Mouse (Mus musculus) kidney, postnatal 36 days (tissue): ENCODE measurements at regions not wholly inside any gene's neighbourhood (a gene's known extent, or its start where the extent isn't known, plus 50 kb on each side); places are given as distances from the start of the nearest gene placed in this dataset.
A peak's percentile ranks its signal among the peaks of the same experiment; 100 is the strongest.

Experiments used
- DNase-seq, 2 experiments: peaks; one replicate each; pipeline ENCODE4 v3.0.0; 2021 to 2022; ENCODE audit warnings: mixed read lengths in 2 of 2

- DNase-seq = no peak
These were observed 178.8 kb upstream of the 4930583I09Rik start for GRCm38 (mm10) chr17:65014682-65015081.

DNA sequence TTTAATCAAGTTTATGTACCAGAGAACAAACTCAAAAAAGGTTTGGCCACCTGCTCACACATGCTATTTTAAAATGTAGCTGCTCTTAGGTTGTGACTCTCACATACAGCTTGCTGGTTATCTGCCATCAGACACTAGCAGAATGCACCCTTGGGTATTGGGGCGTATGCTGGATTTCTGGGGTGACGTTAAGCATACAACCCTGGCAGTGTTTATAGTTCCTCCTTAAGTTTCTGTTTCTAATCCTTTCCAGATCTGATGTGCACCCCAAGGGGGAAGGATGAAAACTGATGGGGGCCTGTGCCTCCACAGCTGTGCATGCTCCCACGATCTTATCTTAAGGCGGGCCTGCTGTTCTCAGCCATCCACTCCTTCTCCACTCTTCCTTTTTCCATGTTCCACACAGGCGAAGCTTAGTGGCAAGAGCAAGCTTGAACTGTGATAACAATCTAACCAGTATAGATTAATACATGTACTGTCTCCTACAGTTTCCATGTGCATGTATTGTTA lies 164.8 kb upstream of the 4930583I09Rik start:
- no peak for DNase-seq

DNA sequence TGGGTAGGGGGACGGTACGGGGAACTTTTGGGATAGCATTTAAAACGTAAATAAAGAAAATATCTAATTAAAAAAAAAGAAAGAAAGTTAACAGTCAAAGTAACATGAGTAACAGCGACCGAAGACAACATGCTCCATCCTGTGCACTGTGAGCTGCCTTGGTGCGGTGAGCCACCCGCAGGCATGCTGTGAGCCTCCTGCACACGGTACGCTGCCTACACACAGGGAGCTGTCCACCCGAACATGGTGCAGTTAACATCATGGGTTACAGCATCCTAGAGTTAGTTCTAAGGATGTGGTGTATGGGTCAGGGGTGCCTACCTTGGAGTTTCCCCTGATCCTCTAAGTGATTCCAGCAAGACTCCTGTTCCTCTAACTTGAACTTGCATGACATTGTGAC lies 158.6 kb upstream of the 4930583I09Rik start:
- DNase-seq = no peak

DNA sequence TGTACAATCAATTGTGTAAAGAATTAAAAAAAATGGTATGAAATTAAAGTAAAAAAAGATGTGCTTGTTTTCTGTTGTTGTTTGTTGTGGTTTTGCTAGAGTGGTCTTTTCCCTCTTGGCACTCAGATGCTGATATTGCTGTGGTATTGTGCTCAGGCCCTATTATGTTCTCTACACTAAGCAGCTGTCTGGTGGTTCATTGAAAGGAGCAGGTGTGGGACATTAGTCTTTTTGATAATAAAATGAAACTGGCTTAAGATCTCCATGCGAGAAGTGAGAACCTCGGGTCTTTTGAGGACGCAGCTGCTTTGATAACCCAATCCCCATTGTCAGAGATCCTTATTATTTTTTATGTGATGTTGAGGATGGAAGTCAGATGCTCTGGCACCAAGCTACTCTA lies 155.4 kb upstream of the 4930583I09Rik start:
- no peak for DNase-seq

GRCm38 (mm10) chr17:64984276-64985011 lies 148.6 kb upstream of the 4930583I09Rik start:
- no peak for DNase-seq

GRCm38 (mm10) chr17:64983480-64983879 lies 147.6 kb upstream of the 4930583I09Rik start:
- DNase-seq = no peak

DNA sequence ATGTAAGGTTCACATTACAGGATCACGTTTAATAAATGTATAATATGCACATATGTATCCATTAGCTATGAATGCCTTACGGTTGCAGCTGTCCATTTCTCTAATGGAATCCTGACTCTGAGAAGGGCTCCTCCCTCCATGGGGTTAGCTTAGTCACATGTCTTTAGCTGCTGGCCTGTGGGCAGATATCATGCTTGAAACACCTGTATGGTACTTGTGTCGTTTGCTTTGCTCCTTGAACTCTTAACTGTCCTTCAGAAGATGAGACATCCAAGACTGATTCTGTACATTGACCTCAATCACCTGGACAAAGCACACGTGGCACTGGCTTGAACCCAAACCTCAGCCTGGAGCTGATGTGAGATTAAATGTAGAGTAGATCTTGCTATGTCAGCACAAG lies 128.3 kb upstream of the 4930583I09Rik start:
- no peak for DNase-seq

DNA sequence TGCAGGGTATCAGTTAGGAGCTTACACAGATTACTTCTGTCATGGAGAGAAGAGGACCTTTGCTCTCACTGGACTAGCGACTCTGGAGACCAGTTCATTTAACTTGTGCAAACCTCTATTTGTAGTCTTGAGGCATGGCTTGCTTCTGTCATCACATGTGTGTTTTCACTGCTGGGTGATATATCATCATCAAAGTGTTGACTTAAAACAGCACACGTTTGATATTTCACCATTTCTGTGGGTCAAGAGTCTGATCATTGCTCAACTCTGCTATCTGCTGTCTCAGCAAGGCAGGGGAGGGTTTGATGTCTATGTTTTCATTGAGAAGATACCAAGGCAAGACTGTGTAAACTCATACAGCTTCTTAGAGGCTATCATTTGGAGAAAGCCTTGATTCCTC lies 126.0 kb upstream of the 4930583I09Rik start:
- no peak for DNase-seq

GRCm38 (mm10) chr17:64957495-64957894 lies 121.6 kb upstream of the 4930583I09Rik start:
- no peak for DNase-seq

GRCm38 (mm10) chr17:64956506-64956905 lies 120.6 kb upstream of the 4930583I09Rik start:
- DNase-seq = no peak

DNA sequence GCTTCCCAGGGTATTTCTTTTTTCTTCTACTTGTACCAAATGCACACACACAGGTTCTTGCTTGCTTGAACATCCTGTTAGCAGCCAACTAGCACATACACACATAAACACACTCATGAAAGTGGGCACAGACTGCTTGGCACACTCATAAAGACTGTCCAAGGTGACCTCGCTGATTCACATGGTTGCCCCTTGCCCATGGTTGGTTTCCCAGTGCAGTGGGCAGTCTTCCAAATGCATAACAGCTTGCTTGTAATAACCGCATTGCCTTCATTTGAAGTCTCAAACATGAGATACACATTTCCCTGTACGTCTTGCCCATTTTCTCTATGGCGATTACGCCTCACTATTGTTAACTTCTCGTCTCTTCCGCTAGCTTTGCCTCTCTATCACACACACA lies 117.4 kb upstream of the 4930583I09Rik start:
- peak; percentile 11 to 22 for DNase-seq

DNA sequence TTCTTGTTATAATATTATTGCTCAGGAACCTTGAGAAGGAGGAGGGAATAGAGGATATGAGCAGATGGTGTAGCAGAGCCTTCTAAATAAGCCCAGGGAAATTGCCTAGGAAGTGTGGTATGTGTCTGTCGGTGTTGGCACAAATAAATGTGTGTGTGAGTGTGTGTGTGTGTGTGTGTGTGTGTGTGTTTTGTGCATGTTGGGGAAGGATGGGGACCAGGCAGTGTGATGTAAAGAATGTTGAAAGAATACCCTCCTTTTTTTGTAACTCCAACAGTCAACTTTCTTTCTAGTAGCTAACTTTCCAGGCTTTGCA lies 115.7 kb upstream of the 4930583I09Rik start:
- no peak for DNase-seq

DNA sequence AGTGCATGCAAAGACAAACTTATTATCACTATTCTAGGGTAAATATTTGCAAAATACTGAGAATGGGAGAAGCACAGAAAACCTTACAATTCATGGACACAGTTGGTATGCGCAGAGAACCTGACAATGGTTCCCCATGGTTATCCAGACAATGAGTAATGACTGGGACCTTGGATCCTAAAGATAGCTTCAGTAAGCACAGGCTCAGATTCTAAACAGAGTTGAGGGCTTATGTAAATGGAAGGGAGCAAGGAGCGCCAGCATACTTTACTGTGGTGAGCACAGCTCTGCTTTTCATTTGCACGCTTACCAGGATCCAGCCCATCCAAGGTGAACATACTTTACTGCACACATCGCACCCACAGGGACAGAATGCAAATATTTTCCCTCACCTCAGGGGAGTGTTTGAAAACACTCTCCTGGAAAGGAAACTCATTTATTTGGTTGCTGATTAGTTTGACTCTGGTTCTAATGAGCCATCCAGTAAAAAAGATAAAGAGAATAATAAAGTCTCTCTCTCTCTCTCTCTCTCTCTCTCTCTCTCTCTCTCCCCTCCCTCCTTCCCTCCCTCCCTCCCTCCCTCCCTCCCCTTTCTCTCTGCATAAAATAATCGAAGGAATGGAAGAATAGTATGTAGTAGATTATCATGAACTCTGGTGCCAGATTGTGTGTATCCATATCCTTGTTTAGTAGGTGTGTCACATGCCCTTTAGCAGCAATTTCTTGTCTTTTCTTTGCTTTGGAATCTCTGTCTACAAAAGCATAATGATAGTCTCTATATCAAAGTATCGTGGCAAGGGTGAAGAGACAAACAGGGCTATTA lies 115.1 kb upstream of the 4930583I09Rik start:
- DNase-seq = no peak

DNA sequence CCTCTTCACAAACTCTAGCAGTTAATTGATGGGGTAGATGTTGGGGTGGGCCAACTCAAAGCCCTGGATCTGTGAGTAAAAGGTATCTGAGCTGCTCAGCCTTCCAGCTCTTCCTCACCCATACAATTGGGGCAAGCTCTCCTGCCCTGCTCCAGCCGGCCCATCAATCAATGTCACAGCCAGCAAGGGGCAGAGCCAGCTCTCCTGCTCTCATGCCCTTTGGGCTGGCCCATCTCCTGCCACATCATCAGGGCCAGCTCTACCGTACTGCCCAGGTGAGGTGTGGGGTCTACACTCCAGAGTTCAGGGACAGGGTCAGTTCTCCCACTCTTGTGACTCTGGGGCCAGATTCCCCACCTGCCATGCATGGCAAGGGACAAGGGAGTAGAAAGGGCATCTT lies 107.3 kb upstream of the 4930583I09Rik start:
- no peak for DNase-seq

DNA sequence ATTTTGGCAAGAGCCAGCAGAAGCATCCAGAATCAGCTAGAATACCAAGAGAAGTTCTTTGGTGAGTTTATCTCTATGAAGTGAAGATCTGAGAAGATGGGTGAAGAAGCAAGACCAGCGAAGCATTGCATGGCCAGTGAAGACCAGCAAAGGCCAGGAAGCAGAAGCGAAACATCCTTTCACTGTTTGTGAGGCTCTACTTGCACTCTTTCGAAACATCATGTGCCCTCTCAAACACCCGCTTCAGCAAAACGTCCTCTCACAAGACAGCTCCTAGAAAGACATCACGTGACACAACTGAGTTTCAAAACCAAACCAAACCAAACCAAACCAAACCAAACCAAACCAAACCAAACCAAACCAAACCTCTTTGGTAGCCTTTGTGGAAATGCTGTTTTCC lies 105.7 kb upstream of the 4930583I09Rik start:
- no peak for DNase-seq

DNA sequence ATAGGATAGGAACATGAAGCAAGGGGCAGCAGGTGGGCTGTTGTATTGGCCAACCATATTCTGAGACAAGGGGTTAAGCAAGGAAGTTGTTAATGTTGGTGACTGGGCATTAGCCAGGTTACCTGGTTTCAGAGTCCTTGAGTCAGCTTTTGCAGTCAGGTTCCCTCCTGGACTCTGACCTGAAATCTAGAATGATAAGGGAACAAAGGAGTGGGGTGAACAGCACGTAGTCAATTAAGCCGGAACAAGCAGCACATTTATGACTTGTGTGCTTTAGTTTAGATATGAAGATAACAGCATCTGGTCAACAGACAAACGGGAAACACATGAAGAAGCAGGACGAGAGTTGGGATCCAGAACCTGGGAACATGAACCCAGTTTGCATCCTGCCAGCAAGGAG lies 99.8 kb upstream of the 4930583I09Rik start:
- DNase-seq = no peak

- no peak for DNase-seq
These were observed 98.5 kb upstream of the 4930583I09Rik start for GRCm38 (mm10) chr17:64934411-64934810.

- peak in 1 of 2 experiments; percentile 11 for DNase-seq
These were observed 95.1 kb upstream of the 4930583I09Rik start for GRCm38 (mm10) chr17:64930816-64931428.

- no peak for DNase-seq
These were observed 87.9 kb upstream of the 4930583I09Rik start for GRCm38 (mm10) chr17:64923762-64924161.

DNA sequence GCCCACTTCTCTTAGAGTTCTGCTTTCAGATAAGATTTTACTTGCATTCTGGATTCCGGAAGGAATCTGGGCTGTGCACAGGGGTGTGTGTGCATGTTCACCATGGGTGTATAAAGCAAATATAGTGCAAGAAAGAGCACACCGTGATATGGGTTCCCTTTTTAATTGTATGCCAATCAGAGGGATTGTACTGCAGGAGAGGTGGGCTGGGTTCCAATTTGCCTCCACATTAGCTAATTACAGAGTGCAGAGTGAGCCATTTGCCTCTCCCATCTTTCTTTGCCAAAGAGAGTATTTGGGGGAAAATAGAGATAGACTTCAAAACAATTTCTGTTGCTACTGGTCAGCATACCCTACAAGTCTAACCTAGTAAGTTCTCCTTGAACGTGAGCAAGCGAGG lies 86.4 kb upstream of the 4930583I09Rik start:
- no peak for DNase-seq

DNA sequence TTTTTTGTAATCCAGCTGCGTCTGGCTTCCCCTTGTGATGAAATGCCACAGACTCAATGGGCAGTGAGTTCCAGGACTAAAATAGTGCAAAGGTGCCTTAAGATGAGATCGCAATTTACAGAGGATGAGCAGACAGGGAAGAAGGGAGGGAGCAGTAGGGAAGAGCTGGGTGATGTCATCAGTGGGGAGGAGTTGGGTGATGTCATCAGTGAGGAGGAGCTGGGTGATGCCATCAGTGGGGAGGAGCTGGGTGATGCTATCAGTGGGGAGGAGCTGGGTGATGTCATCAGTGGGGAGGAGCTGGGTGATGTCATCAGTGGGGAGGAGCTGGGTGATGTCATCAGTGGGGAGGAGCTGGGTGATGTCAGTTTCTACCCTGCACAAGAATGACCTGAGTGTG lies 84.4 kb upstream of the 4930583I09Rik start:
- no peak for DNase-seq

DNA sequence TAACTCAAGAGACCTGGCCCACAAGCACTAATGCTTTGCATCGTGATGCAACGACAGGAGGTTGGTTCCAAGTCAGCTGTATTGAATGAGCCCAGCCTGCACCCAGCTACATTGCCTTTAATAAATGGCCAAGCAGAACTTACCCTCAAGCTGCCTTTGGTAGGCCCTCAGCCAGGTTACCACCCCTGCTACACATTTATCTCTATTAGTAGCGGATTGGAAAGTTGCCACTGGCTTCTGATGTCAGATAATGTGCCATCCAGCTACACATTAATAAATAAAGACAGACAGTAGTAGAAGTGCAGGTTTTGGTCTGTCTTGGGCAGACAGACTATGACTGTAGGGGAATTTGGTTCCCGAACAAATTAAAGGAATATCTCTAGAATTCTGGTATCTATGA lies 82.0 kb upstream of the 4930583I09Rik start:
- peak in 1 of 2 experiments; percentile 2 for DNase-seq

- peak in 1 of 2 experiments; percentile 23 for DNase-seq
These were observed 80.8 kb upstream of the 4930583I09Rik start for GRCm38 (mm10) chr17:64916657-64917056.

DNA sequence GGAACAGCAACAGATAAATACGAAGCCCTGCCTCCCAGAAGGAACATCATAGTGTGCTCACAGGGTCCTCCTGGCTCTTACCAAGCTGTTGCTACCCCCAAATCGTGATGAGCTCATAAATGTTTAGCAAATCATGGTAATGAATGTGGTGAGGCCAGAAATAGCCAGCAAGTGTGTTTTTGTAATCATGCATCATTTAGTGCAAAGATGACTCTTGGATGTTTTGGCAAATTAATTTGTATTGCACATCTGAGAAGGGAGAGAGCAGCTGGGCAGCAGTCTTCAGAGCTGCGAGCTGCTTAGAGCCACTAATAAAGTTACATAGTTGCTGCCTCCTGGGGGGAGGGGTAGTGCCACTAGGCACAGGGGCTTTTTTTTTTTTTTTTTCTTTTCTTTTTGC lies 79.8 kb upstream of the 4930583I09Rik start:
- no peak for DNase-seq
